Mouse (Mus musculus) gastrocnemius, adult 18-20 months (tissue): Measurements from ENCODE around the gene Fbxl19. TPM values are rescaled to one million over a fixed set of nuclear protein-coding genes. Genes with fewer than 3 reads are reported as not detected.
"Not testable (repeated sequence)": the region's sequence is repeated elsewhere in the genome, so short reads cannot be mapped to it uniquely, and the experiment has no call there.

Experiments
- DNase-seq: peaks from one replicate; pipeline ENCODE4 v3.0.0; 2021; ENCODE audit warnings: low spot score
- total RNA-seq, 2 experiments: library from RNA; stranded (reverse); gene quantifications; 2 replicates each; pipeline ENCODE4 v1.2.3; 2021

Fbxl19 gene
- total RNA-seq, 2 experiments from 2014 or later: 1.4 to 1.7 TPM

DNA sequence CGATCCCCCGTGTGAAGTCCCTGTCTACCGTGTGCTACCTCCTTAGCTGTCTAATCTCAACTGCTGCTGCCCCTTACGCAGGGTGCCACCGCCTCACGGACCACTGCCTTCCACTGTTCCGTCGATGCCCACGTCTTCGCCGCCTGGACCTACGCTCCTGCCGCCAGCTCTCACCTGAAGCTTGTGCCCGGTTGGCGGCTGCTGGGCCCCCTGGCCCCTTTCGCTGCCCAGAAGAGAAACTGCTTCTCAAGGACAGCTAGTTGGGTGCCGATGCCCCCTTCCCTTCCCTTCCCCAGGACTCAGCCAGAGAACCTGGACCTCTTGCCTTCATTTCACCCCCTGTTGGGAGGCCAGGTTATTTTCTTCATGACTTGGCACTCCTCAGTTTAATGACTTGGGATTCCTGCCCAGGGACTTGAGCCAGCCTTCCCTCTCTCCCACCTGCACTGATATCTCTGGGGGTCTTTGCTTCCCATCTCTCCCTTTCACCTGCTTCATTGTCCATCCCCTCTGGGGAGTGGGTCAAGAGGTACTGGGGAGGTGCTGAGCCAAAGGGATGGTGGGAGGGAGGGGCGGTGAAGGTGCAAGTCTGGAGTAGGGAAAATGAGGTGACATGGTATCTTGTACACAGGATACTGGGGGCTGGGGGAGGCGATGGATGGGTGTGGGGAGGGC, 23.5 kb downstream of the Fbxl19 start:
- DNase-seq: no peak

DNA sequence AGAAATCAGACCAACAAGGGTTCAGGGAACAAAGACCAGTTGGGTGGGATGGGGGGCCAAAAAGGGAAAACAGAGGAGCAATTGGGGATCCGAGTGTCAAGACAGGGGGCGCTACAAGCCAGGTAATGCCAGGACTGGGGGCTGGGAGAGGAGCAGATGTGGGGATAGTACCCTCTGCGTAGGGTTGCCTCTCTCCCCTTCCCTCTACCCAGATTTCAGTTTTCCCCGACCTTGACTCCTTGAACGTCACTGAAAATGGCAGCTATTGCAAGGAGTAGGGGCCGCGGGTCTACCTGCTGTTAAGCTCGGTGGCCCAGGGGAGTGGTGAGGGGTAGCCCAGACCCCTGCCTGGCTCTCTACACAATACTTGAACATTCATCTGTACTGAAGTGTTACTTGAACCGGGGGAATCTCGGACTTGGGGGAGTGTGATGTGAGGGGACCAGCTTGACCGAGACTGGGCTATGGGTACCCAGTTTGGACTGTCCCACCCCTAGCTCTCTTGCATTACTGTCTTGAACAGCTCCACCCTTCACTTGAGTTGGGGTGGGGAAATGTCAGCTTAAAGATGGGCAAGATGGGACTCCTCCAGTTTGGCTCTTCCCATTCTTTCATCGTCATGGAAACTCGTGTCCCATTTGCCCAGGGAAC, 24.1 kb downstream of the Fbxl19 start:
- no peak for DNase-seq

DNA sequence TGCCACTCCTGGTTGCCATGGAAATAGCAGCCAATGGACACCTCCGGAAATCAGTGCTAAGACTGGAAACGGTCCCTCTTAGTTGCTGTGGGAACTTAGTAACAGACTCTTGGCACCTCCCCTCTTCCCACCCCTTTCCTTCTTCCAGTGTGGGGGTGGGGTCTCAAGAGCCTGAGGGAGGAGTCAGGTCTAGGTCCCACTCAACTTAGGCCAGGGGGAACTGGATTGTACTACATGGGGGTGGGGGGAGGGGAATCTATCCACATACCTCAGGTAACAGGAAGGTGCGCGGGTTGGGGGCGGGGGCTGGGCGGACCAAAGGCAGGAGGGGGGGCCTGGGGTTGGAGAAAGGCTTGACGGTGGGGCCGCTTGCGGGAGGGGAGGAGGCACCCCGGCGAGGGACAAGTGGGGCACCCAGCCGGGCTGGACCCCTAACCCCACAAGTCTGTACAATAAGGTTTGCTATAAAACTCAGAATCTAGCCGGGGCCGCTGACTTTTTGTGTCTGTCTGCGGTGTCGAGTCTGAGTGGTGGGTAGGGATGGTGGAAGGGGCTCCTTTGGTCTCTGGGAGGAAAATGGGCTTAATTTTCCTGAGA, 24.8 kb downstream of the Fbxl19 start:
- DNase-seq: peak; percentile 96

DNA sequence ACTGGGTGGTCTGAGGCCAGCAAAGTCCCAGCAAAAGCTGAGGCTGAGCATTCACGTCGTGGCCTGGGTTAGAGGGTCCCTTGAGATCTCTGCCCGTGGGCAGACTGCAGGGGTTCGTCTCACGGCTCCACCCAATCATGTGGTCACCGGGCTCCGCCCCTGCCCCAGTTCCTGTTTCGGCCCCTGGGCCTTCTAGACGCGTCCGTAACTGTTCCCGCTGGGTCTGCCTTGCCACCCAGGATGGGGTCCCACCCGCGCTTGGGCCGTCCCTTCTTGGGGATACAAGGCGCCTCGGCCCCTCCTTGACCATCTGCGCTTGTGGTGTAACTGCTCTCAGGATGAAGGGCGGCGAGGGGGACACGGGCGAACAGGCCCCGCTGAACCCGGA, 25.3 kb downstream of the Fbxl19 start, which contains the start of gene Orai3:
Gene Orai3 (plus strand): TSS at position 165 of the 388 bp plus-strand sequence.
- peak; percentile 90 for DNase-seq

DNA sequence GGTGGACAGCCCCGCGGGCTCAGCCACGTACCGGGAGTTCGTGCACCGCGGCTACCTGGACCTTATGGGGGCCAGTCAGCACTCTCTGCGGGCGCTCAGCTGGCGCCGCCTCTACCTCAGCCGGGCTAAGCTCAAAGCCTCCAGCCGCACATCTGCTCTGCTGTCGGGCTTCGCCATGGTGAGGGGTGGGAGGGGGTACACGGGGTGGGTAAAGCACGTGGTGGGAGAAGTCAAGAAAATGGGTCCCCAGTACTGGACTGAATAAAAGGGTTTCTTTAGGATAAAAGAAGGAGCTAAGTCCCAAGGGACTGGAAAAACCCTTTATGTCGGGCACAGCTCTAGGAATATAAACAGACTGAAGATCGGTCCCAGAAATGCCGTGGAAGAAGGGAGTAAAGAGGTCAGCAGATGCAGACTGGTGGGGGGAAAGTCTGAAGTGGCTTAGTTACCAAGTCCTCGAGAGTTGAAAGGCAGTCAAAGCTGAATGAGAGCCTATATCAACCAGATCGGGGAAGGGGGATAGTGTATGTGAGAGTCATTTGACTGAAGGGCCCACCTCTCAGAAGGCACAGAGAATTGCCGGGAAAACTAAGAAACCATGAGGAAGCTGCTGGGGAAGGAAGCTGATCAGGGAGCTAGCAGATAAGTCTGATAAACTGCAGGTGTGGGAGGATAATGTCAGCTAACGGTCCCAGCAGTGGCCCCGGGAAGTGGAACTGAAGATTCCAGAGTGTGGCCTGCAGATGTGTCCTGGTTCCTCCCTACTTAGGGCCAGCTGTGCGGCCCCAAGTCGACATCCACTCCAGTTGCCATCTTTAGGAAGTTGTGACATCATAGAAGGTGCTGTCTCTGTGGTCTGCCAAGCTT, 25.9 kb downstream of the Fbxl19 start:
- DNase-seq: no peak

DNA sequence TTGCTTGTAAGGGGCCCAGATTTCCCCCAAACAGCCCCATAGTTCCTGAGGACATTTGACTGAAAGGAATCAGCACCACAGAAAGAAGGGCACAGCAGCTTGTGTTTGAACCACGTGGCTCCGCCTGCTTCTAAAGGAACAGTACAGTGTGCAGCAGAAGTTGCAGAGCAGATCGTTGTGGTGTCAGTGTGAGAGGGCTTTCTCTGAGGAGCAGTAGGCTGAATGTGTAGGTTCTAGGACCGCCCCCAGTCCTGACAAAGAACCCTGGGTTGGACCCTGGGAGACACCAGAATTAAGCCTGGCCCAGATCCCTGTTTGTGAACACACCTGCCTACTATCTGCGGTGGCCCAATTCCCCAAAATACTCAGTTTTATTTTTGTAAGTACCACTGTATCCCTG, 26.9 kb downstream of the Fbxl19 start:
- DNase-seq: no peak

DNA sequence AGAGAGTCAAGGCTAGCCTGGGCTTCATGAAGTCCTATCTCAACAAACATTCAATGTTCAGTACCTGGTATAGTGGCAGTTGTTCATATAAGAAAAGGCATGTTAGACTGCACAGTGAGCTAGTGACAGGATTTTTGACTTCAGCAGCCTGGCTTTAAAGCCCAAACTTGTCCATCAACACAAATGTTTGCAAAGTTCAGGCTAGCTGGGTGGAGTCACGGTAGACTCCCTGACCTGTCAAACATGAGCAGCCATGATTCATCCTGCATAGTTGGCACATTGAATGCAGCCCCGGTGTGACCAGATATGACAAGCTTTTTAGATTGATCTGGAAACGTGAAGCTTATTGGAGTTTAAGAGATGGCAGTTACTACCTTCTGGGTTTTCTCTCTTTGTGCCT, 27.7 kb downstream of the Fbxl19 start:
- no peak for DNase-seq

DNA sequence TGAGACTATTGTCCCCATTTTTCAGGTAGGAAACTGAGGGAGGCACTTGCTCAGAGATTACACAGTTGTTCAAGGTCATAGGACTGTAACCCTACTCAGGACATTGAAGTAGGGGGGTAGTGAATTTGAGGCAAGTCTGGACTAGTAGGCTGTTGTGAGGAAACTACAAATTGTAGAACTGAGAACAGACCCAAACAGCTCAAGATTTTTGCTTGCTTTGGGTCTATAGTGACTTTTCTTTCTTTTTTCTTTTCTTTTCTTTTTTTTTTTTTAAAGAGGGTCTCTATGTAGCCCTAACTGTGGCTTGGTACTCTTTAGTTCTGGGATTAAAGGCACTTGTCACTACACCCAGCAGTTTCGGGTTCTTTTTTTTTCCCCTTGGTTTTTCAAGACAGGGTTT, 28.2 kb downstream of the Fbxl19 start:
- no peak for DNase-seq

DNA sequence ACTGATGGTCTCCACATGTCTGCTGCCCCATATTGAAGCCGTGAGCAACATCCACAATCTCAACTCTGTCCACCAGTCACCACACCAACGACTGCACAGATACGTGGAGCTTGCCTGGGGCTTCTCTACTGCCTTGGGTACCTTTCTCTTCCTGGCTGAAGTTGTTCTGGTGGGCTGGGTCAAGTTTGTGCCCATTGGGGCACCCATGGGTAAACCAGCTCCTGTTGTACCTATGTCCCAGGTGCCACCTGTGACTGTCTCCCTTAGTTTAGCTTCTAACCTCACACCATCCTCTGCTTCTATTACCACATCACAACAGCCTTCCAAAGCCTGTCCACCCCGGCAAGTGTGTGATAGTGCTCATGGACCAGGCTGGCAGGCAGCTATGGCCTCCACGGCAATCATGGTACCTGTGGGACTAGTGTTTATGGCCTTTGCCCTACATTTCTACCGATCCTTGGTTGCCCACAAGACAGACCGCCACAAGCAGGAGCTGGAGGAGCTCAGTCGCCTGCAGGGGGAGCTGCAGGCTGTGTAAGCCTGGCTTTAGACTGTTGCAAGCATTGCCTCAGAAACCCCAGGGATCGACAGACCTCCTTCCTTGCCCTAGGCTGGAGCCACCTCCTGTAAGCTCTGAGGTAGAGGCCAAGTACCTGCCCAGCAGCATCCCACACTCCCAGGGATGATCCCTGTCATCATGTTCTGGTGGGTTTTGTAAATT, 29.5 kb downstream of the Fbxl19 start:
- peak; percentile 53 for DNase-seq

DNA sequence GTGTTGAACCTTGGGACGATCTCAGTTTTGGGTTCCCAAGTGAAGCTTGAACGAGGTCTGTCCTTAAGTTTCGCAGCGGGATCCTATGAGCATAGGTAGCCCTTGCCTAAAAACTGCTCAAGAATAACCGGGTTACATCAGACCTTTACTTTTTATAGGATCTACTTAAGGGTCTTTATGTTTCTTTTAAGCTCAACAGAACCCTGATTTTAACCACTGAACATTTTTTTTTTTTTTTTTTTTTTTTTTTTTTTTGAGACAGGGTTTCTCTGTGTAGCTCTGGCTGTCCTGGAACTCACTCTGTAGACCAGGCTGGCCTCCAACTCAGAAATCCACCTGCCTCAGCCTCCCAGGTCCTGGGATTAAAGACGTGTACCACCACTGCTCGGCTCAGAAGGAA, 31.5 kb downstream of the Fbxl19 start:
- DNase-seq: not testable (repeated sequence)

DNA sequence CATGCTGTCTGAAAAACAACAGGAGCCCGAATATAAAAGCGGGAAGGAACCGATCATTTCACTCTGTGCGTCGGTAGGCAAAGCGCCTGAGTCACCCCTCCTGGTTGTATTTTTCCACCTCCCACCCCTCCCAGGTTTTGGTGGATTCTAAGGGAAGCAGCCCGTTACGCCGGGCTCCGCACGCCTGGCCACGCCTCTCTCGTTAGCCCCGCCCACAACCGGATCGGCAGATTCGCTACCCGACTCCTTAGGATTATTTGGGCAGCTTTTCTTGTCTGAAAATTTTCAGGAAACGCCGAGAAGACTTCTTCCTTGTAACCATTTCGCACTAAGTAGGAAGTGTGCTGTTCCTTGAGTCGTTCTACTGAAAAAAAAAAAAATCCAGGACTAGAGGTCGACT, 32.1 kb downstream of the Fbxl19 start, which contains the start of gene Setd1a:
Gene Setd1a (plus strand): TSS at position 245 of the 400 bp plus-strand sequence.
- DNase-seq: peak; percentile 89

DNA sequence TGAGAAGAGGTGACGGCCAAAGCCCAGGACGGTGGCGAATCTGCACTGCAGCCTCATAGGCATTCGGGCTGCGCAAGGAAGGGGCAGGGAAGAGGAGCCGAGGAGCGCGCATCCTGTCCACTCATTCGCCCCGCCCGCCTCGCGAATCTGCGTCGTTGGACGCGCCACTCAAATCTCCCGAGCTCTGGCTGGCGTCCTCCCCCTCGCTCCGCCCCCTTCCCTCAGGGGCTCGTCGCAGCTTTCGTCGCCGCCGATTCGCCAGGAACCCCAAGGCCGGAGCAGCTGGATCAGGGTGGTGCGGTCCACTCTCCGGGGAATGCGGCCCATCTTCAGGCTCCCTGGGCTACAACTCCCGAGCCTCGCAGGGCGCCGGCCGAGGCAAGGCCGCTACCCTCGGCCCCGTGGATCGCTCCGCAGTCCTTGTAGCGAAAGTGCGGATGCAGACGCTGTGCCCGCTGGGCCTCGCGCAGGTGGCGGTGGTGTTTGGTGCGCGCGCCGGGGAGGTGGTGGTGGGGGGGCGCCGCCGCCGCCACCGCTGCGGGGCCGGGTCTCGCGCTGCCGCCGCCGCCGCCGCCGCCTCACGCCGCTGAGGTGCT, 32.6 kb downstream of the Fbxl19 start:
- DNase-seq: peak; percentile 96

DNA sequence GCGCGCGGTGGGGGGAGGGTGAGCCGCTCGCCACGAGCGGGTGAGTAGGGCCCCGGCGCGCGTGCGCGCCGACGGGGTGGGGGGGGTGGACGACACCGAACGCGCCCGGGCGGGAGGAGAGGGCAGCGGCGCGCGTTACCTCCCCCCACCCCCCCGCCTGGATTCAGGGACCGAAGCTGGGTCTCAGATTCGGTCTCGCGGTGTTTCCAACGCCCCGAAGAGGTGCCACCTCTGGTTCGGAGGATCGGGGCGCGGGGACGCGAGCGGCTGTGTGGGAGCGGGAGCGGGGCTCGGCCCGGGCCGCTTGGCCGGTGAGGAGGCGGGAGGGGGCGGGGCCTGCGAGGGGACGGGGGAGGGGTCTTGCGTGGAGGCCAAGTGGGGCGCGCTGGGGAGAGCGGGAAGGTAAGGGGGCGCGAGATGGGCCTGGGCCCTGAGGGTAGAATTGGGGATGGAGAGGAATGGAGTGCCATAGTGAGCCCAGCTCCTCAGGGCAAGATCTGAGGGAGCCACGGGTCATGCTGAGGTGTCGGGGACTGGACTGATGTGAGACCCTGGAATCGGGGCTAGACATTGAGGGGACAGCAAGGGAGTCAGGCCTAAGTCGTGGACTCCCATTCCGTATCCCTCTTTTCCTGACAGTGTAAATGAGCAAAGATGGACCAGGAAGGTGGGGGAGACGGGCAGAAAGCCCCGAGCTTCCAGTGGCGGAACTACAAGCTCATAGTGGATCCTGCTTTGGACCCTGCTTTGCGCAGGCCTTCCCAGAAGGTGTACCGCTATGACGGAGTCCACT, 33.3 kb downstream of the Fbxl19 start:
- peak; percentile 52 for DNase-seq

DNA sequence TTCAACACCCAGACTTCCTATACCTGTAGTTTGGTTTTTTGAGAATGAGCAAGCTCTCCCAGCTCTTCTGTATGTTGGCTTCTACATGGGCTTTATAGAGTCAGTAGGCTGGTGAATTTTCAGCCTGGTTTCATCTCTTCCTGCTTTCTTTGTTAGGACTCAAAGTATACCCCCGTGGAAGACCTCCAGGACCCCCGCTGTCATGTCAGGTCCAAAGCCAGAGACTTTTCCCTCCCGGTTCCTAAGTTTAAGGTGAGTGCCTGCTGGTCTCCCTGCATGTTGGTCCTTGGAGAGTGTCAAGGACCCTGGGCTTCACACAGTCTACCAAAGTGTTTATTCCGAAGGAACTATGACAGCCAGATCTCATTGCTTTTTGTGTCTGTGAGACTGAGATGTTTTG, 34.0 kb downstream of the Fbxl19 start:
- DNase-seq: no peak

DNA sequence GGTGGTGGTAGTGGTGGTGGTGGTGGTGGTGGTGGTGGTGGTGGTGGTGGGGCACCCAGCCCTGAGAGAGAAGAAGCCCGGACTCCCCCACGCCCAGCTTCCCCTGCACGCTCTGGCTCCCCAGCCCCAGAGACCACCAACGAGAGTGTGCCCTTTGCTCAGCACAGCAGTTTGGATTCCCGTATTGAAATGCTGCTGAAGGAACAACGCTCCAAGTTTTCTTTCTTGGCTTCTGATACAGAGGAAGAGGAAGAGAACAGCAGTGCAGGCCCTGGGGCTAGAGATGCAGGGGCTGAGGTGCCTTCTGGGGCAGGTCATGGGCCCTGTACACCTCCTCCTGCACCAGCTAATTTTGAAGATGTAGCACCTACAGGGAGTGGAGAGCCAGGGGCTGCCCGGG, 41.0 kb downstream of the Fbxl19 start, which contains the start of gene Gm49388:
Gene Gm49388 (plus strand): TSS at position 301 of the 400 bp plus-strand sequence.
- DNase-seq: no peak

DNA sequence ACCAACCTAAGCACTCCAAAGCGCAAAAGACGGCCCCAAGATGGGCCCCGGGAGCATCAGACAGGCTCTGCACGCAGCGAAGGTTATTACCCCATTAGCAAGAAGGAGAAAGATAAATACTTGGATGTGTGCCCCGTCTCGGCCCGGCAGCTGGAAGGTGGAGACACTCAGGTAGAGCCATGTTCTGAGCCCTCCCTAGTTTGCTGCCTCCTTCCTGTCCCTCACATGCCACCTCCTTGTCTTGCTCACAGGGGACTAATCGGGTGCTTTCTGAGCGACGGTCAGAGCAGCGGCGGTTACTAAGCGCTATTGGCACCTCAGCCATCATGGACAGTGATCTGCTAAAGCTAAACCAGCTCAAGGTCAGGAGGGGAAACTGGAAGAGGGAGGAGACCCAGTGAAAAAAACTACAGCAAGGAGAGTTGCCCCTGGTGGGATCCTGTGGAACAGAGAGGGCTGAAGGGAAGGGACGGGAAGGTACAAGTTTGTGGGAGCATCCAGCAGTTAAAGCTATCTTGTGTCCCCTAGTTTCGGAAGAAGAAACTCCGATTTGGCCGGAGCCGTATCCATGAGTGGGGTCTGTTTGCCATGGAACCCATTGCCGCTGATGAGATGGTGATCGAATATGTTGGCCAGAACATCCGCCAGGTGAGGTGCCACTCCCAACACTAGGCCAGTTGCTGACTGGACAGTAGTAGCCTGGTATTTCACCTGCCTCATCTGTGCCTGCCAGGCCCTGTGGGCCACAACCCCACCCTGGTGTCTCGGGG, 52.9 kb downstream of the Fbxl19 start:
- DNase-seq: no peak

DNA sequence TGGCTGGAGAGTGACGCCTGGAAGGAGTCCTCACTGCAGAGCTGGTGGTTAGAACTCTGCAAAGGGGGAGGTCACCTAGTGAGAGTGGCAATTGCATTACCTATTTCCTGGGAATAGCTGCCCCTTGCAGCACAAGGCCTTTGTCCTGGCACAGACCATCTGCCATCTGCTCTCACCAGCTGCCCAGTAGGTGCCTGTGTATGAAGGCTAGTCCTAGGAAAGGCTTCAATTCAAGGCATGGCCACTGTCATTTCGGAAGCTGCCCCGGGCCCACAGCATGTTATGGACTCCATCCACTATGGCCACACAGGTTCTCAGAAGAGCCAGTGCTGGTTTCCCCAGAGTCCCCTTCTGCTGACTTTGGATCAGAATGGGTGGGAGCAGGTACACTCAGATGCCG, 54.2 kb downstream of the Fbxl19 start:
- DNase-seq: no peak

DNA sequence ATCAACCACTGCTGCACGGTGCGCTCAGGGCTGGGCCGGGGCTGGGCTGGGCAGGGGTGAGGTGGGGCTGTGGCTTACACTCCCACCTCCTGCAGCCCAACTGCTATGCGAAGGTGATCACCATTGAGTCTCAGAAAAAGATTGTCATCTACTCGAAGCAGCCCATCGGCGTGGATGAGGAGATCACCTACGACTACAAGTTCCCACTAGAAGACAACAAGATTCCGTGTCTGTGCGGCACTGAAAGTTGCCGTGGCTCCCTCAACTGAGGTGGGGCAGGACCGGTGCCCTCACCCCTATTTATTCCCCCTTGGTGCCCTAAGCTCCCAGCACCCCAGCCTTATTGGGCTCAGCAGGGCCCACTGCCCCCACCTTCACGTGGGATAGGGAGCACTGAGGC, 54.9 kb downstream of the Fbxl19 start:
- no peak for DNase-seq

DNA sequence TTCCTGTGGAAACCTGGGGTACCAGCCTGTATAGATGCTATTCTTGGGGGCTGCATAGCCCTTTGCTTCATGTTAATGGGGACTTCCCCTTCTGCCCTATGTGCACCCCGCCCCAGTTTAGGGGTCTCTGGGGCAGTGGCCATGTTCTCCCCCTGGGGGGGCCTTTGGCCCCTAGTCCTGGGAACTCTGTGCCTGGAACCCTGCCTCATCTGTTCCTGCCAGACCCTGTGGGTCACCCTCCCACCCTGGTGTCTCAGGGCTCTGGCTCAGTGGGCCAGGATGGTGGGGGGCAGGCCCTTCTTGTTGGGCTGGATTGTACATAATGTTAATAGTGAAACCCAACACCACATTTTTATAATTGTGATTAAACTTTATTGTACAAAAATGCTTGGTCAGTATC, 55.4 kb downstream of the Fbxl19 start:
- no peak for DNase-seq
